Mouse (Mus musculus) heart, embryonic 16.5 days (tissue): Measurements from ENCODE around the gene Pgc. TPM values are rescaled to one million over a fixed set of nuclear protein-coding genes. Genes with fewer than 3 reads are reported as not detected.
A peak's percentile ranks its signal among the peaks of the same experiment; 100 is the strongest.

ENCODE experiments used
- ATAC-seq: fragments of 200-750 bp; cut with Nextera tagmentation; replicated peaks from 2 replicates; pipeline ENCODE4 v1.8.0; 2017; ENCODE audit warnings: moderate number of reproducible peaks; ENCODE audit not compliant: insufficient read depth, low FRiP score; ENCODE audit errors: extremely low read depth
- H3K27ac ChIP-seq: fragments of 300-500 bp; sonication (generic); 2 replicates; pipeline ENCODE4 v1.5.1; 2014; ENCODE audit warnings: mild to moderate bottlenecking, low read length, control low read depth, moderate library complexity
- H3K27me3 ChIP-seq: fragments of 300-500 bp; sonication (generic); 2 replicates; pipeline ENCODE4 v1.6.1; 2014; ENCODE audit warnings: low read length, mixed read lengths; ENCODE audit not compliant: control insufficient read depth, insufficient read depth
- H3K36me3 ChIP-seq: fragments of 300-500 bp; sonication (generic); 2 replicates; pipeline ENCODE4 v1.6.1; 2014; ENCODE audit not compliant: control insufficient read depth, insufficient read depth
- H3K4me1 ChIP-seq: fragments of 300-500 bp; sonication (generic); 2 replicates; pipeline ENCODE4 v1.6.1; 2014; ENCODE audit warnings: low read length, mixed read lengths; ENCODE audit not compliant: control insufficient read depth, insufficient read depth
- H3K4me2 ChIP-seq: fragments of 300-500 bp; sonication (generic); 2 replicates; pipeline ENCODE4 v1.6.1; 2014; ENCODE audit warnings: low read depth, mild to moderate bottlenecking, control low read depth, low read length
- H3K4me3 ChIP-seq: fragments of 300-500 bp; sonication (generic); 2 replicates; pipeline ENCODE4 v1.5.1; 2014; ENCODE audit warnings: mild to moderate bottlenecking, control low read depth, low read length
- H3K9ac ChIP-seq: fragments of 300-500 bp; sonication (generic); 2 replicates; pipeline ENCODE4 v1.6.1; 2014; ENCODE audit warnings: low read length, control low read depth
- H3K9me3 ChIP-seq: fragments of 300-500 bp; sonication (generic); replicated peaks from 2 replicates; pipeline ENCODE4 v1.6.1; 2016; ENCODE audit warnings: low read length; ENCODE audit not compliant: control insufficient read depth
- WGBS: fragments of 180-500 bp; shearing (Covaris S2); extraction: QIAGEN DNeasy Blood & Tissue Kit; methylation state at CpG from one replicate; pipeline ENCODE4 v1.1.7; 2014; 5-methylcytosine and 5-hydroxymethylcytosine counted together
- polyA plus RNA-seq: library from polyadenylated mRNA; unstranded; fragments of >200 nt; fragmentation: Nextera tagmentation; extraction: Ambion mirVana; gene quantifications from 2 replicates; pipeline ENCODE4 v1.2.1, GENCODE M21; 2015

Pgc gene
- polyA plus RNA-seq, 1 experiment from 2014 or later, result 0.56 TPM

DNA sequence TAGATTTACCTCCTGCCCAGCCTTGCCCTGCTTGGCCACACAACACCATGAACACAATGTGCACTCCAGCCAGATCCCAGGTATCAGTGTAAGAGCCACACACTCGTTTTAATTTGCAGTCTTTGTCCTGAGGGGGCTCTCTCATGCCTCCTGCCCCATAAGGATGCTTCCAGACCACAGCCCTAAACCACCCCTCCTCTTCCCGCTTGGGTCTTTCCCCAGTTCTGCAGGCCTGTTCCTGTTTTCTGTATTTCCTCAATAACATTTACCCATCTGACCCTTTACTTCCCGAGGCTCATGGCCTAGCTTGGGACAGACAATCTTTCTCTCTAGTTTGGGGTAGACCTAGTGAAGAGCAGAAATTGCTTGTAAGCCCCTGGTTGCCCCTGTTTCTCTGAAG is 11.6 kb upstream of the Pgc start:
- Histone ChIP-seq H3K27me3 (no peaks in the 10 kb centered on the region), H3K4me2 (no peak overlapping the region), H3K9me3 (no peaks in the 10 kb centered on the region), H3K4me3 (no peak overlapping the region), H3K4me1 (no peaks in the 10 kb centered on the region), H3K36me3 (no peaks in the 10 kb centered on the region), H3K27ac (no peak overlapping the region), H3K9ac (no peak overlapping the region)
- WGBS, result 43% methylated on average over 3 of the region's 3 CpGs
- ATAC-seq, result no peak

DNA sequence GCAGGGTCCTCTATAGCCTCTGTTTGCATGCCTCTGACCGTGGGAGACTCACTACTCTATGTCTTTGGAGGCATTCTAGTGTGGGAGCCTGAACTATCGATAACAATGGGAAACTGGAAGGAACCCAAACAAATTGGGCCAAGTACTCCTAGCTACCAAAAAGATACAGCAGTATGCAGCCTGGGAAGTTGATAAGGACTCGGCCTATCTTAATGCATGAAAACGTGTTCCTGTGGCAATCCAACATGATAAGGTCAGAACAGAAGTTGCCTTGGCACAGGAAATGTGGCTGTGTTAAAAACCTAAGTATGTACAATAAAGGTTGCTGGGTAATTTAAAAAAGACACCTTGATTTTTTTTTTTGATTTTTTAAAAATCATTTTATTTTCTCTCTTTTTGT is 5.5 kb upstream of the Pgc start:
- no peak overlapping the region for H3K4me2 ChIP-seq
- H3K9me3 ChIP-seq, result no peaks in the 10 kb centered on the region
- no peak overlapping the region for H3K4me3 ChIP-seq
- no peak overlapping the region for H3K27ac ChIP-seq
- H3K4me1 ChIP-seq, result no peaks in the 10 kb centered on the region
- peak; percentile 56 for ATAC-seq
- no peaks in the 10 kb centered on the region for H3K27me3 ChIP-seq
- 38% methylated on average over 4 of the region's 4 CpGs for WGBS
- no peak overlapping the region for H3K9ac ChIP-seq
- no peaks in the 10 kb centered on the region for H3K36me3 ChIP-seq

DNA sequence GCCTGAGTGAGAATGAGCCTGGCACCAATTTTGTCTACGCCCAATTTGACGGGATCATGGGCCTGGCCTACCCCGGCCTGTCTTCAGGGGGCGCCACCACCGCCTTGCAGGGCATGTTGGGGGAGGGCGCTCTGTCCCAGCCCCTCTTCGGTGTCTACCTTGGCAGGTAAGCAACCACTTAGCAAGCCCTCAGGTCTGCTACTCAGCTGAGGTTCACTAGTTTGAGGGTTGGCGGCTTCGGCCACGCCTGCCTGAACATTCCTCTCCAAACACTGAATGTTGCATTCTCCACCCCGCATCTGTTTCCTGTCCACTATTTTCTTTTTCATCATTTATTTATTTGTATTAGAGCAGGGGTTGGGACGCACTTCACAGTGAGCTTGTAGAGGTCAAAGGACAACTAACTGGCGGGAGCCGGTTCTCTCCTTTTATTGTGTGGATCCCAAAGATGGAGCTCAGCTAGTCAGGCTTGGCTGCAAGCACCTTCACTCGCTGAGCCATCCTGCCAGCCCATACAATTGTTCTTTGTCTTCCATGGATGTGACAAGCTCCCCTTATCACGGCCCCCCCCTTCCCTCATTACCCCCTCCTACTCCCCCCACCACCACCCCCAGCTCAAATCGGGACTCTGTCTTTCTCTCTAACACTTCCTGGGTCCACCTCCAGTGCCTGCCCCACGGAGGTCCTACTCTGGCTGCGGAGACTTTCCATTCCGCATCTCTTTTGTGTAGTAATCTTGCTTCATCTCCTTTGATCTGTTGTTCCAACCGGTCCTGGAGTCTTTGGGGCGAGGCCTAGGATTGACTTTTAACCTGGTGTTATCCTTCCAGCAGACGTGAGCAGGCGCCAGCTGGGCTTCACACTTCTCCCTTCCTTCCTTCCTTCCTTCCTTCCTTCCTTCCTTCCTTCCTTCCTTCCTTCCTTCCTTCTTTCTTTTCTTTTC is 4.3 kb downstream of the Pgc start:
- Histone ChIP-seq H3K4me1 (no peaks in the 10 kb centered on the region), H3K27me3 (no peaks in the 10 kb centered on the region), H3K9ac (no peak overlapping the region), H3K4me2 (no peak overlapping the region), H3K27ac (no peak overlapping the region), H3K36me3 (no peaks in the 10 kb centered on the region), H3K4me3 (no peak overlapping the region), H3K9me3 (no peaks in the 10 kb centered on the region)
- WGBS, result 56% methylated on average over 24 of the region's 24 CpGs
- no peak for ATAC-seq

DNA sequence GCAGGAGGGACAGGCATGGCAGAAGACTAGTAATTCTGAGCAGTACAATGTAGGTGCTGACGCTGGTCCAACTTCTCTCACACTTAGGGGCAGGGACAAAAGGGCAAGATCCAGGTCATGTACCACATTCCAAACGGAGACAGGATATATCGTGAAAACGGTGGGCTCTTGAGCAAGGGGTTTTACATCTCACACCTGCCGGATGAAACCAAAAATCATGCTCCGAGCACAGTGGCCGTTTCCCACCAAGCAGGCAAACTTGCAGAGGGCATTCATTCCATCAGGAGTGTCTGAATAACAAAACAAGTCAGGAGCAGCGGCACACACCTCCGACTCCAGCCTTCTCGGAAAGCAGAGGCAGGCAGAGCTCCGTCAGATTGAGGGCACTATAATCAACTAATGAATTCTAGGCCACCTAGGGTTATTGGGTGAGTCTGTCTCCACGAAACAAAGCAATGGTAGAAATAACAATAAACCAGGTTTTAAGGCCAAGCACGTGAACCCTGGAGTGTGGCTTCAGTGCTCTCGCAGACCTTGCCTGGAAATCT is 9.0 kb downstream of the Pgc start:
- no peak overlapping the region for H3K4me3 ChIP-seq
- WGBS, result 71% methylated on average over 14 of the region's 14 CpGs
- H3K4me1 ChIP-seq, result peaks cover 16% of the 10 kb centered on the region
- ATAC-seq, result no peak
- H3K27ac ChIP-seq, result no peak overlapping the region
- no peaks in the 10 kb centered on the region for H3K36me3 ChIP-seq
- no peaks in the 10 kb centered on the region for H3K27me3 ChIP-seq
- H3K4me2 ChIP-seq, result no peak overlapping the region
- H3K9ac ChIP-seq, result no peak overlapping the region
- no peaks in the 10 kb centered on the region for H3K9me3 ChIP-seq

DNA sequence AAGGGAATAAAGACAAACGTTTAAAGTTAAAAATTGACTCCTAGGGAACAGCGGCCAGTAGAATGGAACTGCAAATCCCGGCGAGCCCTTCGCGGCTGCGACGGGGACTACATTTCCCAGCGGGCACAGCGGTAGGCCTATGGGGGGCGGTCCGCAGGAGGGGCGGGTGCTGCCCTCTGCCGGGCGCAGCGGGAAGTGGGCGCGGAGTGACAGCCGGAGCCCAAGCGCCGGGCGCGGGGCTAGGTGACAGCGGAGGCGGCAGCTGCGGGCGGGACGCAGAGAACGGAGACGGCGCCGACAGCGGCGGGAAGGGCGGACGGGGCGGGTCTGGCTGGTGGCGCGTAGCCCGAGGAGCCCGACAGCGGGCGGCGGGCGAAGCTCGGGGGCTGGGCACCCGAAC is 10.2 kb downstream of the Pgc start, which contains the start of gene Tfeb:
Tfeb (plus strand) TSS at position 175 of the 400 bp plus-strand sequence.
- H3K4me1 ChIP-seq, result peaks cover 19% of the 10 kb centered on the region
- H3K27me3 ChIP-seq, result no peaks in the 10 kb centered on the region
- H3K9me3 ChIP-seq, result no peaks in the 10 kb centered on the region
- under 1% methylated on average over 46 of the region's 47 CpGs for WGBS
- peak within 1 kb of the TSS; percentile 83 for H3K4me3 ChIP-seq
- peak within 1 kb of the TSS; percentile 98 for H3K4me2 ChIP-seq
- H3K36me3 ChIP-seq, result no peaks in the 10 kb centered on the region
- peak within 1 kb of the TSS; percentile 94 for H3K27ac ChIP-seq
- H3K9ac ChIP-seq, result peak within 1 kb of the TSS; percentile 86
- ATAC-seq, result peak; percentile 73

DNA sequence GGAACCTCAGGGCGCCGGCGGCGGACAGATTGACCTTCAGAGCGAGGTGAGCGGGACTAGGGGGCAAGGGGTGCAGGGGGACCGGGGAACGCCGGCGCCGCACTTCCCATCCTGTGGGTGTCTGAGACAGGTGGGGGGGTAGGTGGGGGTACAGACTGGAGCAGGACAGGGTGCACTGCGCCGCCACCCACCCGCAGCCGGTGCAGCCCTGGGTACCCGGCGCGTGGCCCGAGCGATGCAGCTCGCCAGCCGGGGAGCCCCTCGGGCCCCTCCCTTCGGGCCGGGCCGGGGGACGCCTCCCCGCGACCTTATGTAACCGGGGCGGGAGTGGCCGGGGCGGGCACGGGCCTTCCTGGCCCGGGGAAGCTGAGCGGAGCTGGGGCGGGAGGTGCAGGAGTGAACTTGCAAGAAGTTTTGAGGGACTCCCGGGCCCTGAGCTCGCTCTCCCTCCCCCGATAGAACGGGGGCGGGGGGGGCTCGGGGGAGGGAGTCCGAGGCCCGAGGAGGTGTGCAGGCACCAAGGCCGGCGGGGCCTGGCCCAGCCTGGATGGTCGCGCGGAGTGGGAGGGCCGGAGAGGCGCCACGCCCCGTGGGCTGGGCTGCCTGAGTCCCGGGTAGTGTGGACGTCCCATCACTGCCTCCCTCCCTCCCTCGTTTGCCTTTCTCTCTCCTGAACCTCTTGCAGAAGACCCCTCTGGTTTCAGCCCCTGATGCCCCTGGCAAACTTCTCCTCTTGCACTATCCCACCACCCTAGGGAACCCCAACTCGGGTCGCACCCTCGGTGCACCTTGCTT is 10.8 kb downstream of the Pgc start:
- Histone ChIP-seq H3K4me2 (peak overlapping the region; percentile 98), H3K36me3 (no peaks in the 10 kb centered on the region), H3K27ac (peak overlapping the region; percentile 94), H3K27me3 (no peaks in the 10 kb centered on the region), H3K9ac (peak overlapping the region; percentile 86), H3K9me3 (no peaks in the 10 kb centered on the region), H3K4me1 (peaks cover 19% of the 10 kb centered on the region), H3K4me3 (peak overlapping the region; percentile 83)
- WGBS, result under 1% methylated on average over 49 of the region's 60 CpGs
- ATAC-seq, result peak; percentile 92

DNA sequence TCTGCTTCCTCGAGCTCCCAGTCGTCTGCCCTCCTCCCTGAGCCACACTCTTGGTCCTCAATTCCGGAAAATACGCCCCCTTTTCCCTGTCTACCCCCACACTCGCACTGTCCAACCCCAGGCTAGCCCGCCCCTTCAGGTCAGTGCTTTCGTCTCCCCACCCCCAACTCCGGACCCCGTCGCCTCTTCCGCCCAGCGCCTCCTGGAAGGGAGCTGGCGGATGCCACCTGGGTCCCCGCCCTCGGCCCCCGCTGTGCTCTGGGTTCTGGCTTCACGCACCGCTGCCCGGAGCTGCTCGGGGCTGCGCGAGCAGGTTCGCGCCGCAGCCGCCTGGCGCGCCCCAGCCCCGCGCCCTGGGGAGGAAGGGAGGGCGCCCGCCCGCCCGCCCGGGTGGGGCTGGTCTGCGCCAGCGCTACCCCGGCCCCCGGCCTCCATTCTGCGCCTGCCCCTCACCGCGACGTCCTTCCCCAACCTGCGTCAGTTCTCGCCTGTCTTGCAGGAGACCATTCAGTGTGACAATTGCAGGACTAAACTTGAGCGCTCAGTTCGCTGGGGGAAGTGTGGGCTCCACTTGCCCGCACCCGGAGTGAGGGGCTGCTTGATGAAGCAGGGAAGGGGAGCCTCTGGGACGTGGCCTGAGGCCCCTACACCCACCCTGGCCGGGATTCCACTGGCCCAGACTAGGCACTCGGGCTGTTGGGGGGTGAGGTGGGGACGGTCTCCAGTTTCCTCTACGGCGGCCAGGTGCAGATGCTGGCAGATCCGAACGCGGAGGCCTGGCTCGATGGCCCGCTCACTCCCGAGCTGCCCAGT is 11.6 kb downstream of the Pgc start:
- H3K27me3 ChIP-seq, result no peaks in the 10 kb centered on the region
- ATAC-seq, result peak; percentile 19
- no peaks in the 10 kb centered on the region for H3K36me3 ChIP-seq
- peak overlapping the region; percentile 86 for H3K9ac ChIP-seq
- 2% methylated on average over 53 of the region's 61 CpGs for WGBS
- H3K9me3 ChIP-seq, result no peaks in the 10 kb centered on the region
- H3K27ac ChIP-seq, result peak overlapping the region; percentile 94
- peaks cover 23% of the 10 kb centered on the region for H3K4me1 ChIP-seq
- peak overlapping the region; percentile 83 for H3K4me3 ChIP-seq
- peak overlapping the region; percentile 98 for H3K4me2 ChIP-seq

DNA sequence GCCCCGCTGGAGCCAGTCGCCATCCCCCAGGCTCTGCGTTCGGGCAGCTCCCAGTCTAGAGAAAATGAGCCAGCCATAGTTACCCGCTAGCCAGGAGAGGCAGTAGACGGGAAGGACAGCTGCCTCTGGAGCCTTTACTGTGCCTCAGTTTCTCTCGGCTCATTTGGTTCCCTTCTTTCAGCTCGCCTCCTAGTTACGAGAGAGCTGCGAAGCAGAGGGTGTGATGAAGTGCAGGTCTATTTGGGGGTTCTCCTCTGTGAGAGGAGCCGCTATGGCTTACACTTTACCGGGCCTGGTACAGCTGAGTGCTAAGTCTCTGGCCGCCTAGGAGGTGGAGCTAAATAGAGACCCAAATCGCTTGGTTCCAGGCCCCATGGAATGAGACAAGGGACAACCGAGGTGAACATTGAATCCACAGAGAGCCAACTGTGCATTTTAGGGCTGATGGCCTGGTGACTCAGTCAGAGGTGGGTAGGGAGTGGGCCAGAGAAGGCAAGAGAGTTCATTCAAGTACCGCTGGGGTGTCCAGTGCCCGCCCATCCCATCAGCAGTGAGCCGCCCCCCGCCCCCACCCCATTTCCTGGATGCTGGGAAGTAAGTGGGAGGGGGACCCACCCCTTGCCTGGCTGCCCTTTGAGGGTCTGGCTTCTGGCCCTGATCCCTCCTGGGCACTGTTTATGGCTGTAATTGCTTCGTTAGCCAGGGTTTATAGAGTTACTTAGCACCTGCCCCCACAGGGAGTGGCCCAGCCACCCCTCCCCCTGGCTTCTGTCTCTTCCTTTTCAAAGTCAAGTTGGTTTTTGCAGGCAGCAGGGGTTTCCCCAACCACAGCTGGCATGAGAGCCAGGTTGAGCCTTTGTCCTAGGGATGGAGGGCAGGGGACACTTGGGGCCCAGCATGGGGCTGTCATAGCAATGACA is 12.5 kb downstream of the Pgc start:
- H3K4me2 ChIP-seq, result peak overlapping the region; percentile 98
- no peak for ATAC-seq
- H3K27me3 ChIP-seq, result no peaks in the 10 kb centered on the region
- peak overlapping the region; percentile 83 for H3K4me3 ChIP-seq
- H3K27ac ChIP-seq, result peak overlapping the region; percentile 94
- H3K36me3 ChIP-seq, result no peaks in the 10 kb centered on the region
- H3K9ac ChIP-seq, result peak overlapping the region; percentile 86
- H3K9me3 ChIP-seq, result no peaks in the 10 kb centered on the region
- peaks cover 27% of the 10 kb centered on the region for H3K4me1 ChIP-seq
- 17% methylated on average over 20 of the region's 20 CpGs for WGBS
